10 mouse cellular contexts compared by ENCODE assay signal in the genomic region with DNA sequence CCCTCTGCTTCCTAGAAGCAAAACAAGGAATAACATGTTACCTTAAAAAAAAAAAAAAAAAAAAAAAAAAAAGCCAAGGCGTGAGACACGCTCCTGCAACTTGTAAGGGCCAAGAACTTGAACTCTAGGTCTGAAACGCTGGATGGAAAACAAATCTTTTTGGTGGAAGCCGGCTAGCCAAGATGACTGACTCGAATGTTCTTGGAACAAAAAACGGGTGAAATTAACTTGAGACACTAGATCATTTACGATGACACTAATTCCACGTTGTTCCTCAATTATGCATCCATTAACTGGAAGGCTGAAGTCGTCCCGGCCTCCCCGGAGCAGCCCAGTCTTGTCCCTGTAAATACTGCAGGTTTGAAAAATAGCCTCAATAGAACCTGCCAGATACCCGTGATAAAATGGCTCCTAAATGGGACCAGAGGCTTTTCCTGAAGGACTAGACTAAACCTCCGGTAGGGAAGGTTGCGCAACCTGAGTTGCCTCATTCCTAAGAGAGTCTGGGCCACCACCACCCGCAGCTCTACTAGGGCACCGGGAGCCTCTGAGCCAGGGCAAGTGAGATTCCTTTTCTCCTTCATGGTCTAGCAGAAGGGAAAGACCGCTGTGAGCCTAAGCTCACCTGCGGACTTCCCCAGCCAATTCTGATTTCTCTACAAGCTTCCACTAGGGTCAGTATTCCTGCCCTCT. TPM values are rescaled to one million over a fixed set of nuclear protein-coding genes. Genes with fewer than 3 reads are reported as not detected.
A peak's percentile ranks its signal among the peaks of the same experiment; 100 is the strongest.
DNase-seq lines count a peak whose midpoint lies in the region; ATAC-seq and TF ChIP-seq lines count a peak whose summit lies in the region.
"Had no signal": no experiment of that assay in that cellular context is flagged by ENCODE, and none has a peak within 500 bp of the region (broad histone marks: within the 10 kb centered on the region; RNA-seq: fewer than 3 reads in every experiment).

No protein-coding gene starts in this region.

- WGBS in forebrain, embryonic 10.5 days = 2% methylated on average over 18 of the region's 18 CpGs
- 1% methylated on average over 18 of the region's 18 CpGs for WGBS in forebrain, embryonic 12.5 days
- 5% methylated on average over 18 of the region's 18 CpGs for WGBS in heart, embryonic 13.5 days
- WGBS in liver, postnatal 0 days (ENCODE audit: insufficient replicate concordance) = 5% methylated on average over 18 of the region's 18 CpGs

- H3K4me3 ChIP-seq in forebrain, embryonic 10.5 days = peak overlapping the region; percentile 54; the same call in 1 of the 2 replicates
- no peak overlapping the region for H3K4me3 ChIP-seq in forebrain, embryonic 12.5 days (replicated peaks)
- peak overlapping the region; percentile 79 for H3K4me3 ChIP-seq in E14TG2a.4 (replicated peaks; ENCODE audit: low read length)
- peak overlapping the region; percentile 62 for H3K4me3 ChIP-seq in heart, embryonic 13.5 days
- peak overlapping the region; percentile 47 for H3K4me3 ChIP-seq in liver, postnatal 0 days (ENCODE audit: low read depth, low read length)

- no peak overlapping the region for H3K27ac ChIP-seq in forebrain, embryonic 10.5 days
- H3K27ac ChIP-seq in forebrain, embryonic 12.5 days = no peak overlapping the region
- H3K27ac ChIP-seq in heart, embryonic 13.5 days (replicated peaks) = no peak overlapping the region
- no peak overlapping the region for H3K27ac ChIP-seq in liver, postnatal 0 days (ENCODE audit: low read depth)
- H3K27ac ChIP-seq: liver, embryonic 14.5 days had no signal

- DNase-seq in forebrain, embryonic 10.5 days (ENCODE audit: extremely low spot score, low spot score) = no peak
- peak; percentile 46 for DNase-seq in liver, postnatal 0 days
- DNase-seq in spleen, adult 12 weeks (ENCODE audit: low spot score) = no peak
- DNase-seq in thymus, adult 18-20 months = no peak
- DNase-seq: cerebellum, adult 11-12 months had no signal

- no peak for TF ChIP-seq CTCF in E14TG2a.4 (conservative IDR thresholded peaks at IDR 0.05; ENCODE audit: low read length)
- TF ChIP-seq CTCF in liver, postnatal 0 days (IDR thresholded peaks at IDR 0.05; ENCODE audit: low read depth) = no peak

- peaks cover 27% of the 10 kb centered on the region for H3K4me1 ChIP-seq in forebrain, embryonic 10.5 days
- peaks cover 16% of the 10 kb centered on the region for H3K4me1 ChIP-seq in forebrain, embryonic 12.5 days
- peaks cover 32% of the 10 kb centered on the region for H3K4me1 ChIP-seq in E14TG2a.4 (replicated peaks; ENCODE audit: low read depth, low read length)
- H3K4me1 ChIP-seq in heart, embryonic 13.5 days = peaks cover 28% of the 10 kb centered on the region
- peaks cover 6% of the 10 kb centered on the region for H3K4me1 ChIP-seq in liver, postnatal 0 days (ENCODE audit: insufficient read depth)

- no peaks in the 10 kb centered on the region for H3K36me3 ChIP-seq in forebrain, embryonic 10.5 days (replicated peaks)
- no peaks in the 10 kb centered on the region for H3K36me3 ChIP-seq in forebrain, embryonic 12.5 days (replicated peaks)
- no peaks in the 10 kb centered on the region for H3K36me3 ChIP-seq in E14TG2a.4 (ENCODE audit: insufficient read depth, low read length)
- H3K36me3 ChIP-seq in heart, embryonic 13.5 days = no peaks in the 10 kb centered on the region
- no peaks in the 10 kb centered on the region for H3K36me3 ChIP-seq in liver, postnatal 0 days (replicated peaks; ENCODE audit: insufficient read depth, low read length)

- TF ChIP-seq EP300 in liver, postnatal 0 days (IDR thresholded peaks at IDR 0.05; ENCODE audit: low read depth) = no peak

- no peak for ATAC-seq in forebrain, embryonic 12.5 days (ENCODE audit: low FRiP score)
- no peak for ATAC-seq in heart, embryonic 13.5 days (ENCODE audit: extremely low read depth, insufficient number of reproducible peaks, low FRiP score, low TSS enrichment)
- no peak for ATAC-seq in liver, postnatal 0 days
- ATAC-seq in CD4-positive, CD25-positive, alpha-beta regulatory T cell, adult 4 months = no peak

- no peak overlapping the region for H3K4me2 ChIP-seq in forebrain, embryonic 12.5 days
- peak overlapping the region; percentile 94 for H3K4me2 ChIP-seq in heart, embryonic 13.5 days
- H3K4me2 ChIP-seq in liver, postnatal 0 days (ENCODE audit: low read depth, low read length) = peak overlapping the region; percentile 70; the same call in 1 of the 2 replicates

- H3K9me3 ChIP-seq in forebrain, embryonic 10.5 days = no peaks in the 10 kb centered on the region
- no peaks in the 10 kb centered on the region for H3K9me3 ChIP-seq in forebrain, embryonic 12.5 days
- H3K9me3 ChIP-seq in E14TG2a.4 (ENCODE audit: low read length) = no peaks in the 10 kb centered on the region
- H3K9me3 ChIP-seq in heart, embryonic 13.5 days = no peaks in the 10 kb centered on the region
- H3K9me3 ChIP-seq in liver, postnatal 0 days (ENCODE audit: low read length) = no peaks in the 10 kb centered on the region

- peaks cover 91% of the 10 kb centered on the region for H3K27me3 ChIP-seq in forebrain, embryonic 10.5 days (ENCODE audit: poor library complexity, severe bottlenecking)
- H3K27me3 ChIP-seq in forebrain, embryonic 12.5 days = peaks cover 82% of the 10 kb centered on the region
- peaks cover 88% of the 10 kb centered on the region for H3K27me3 ChIP-seq in E14TG2a.4 (ENCODE audit: insufficient read depth, low read length)
- H3K27me3 ChIP-seq in heart, embryonic 13.5 days (replicated peaks) = peaks cover 77% of the 10 kb centered on the region
- peaks cover 61% of the 10 kb centered on the region for H3K27me3 ChIP-seq in liver, postnatal 0 days (ENCODE audit: insufficient read depth, low read length)

- H3K9ac ChIP-seq in forebrain, embryonic 12.5 days = no peak overlapping the region
- H3K9ac ChIP-seq in heart, embryonic 13.5 days = no peak overlapping the region
- H3K9ac ChIP-seq in liver, postnatal 0 days (replicated peaks) = no peak overlapping the region
- H3K9ac ChIP-seq: liver, embryonic 14.5 days had no signal

RNA-seq across cellular contexts. Expression of gene Flt1, which starts 1.0 kb away (rescaled TPM):
- 8.7 and 10.3 TPM in 2 replicates for polyA plus RNA-seq in forebrain, embryonic 10.5 days (2016; fragmentation: Nextera tagmentation; extraction: Ambion mirVana)
- polyA plus RNA-seq in forebrain, embryonic 12.5 days (2016; fragmentation: Nextera tagmentation; extraction: Ambion mirVana) = 8.8 and 9.9 TPM in 2 replicates
- polyA plus RNA-seq in heart, embryonic 13.5 days (2015; fragmentation: Nextera tagmentation; extraction: Ambion mirVana) = 19.4 and 20.1 TPM in 2 replicates
- 2.3 and 2.8 TPM in 2 replicates for polyA plus RNA-seq in liver, postnatal 0 days (2015; fragmentation: Nextera tagmentation; extraction: Ambion mirVana)
- under 1 TPM in 1 of 2 experiments, not detected in 1; 0.13 TPM for polyA plus RNA-seq in CD4-positive, CD25-positive, alpha-beta regulatory T cell, adult 4 months (2017; shearing (Covaris generic))
